11 mouse cellular contexts compared by ENCODE assay signal in the genomic region with DNA sequence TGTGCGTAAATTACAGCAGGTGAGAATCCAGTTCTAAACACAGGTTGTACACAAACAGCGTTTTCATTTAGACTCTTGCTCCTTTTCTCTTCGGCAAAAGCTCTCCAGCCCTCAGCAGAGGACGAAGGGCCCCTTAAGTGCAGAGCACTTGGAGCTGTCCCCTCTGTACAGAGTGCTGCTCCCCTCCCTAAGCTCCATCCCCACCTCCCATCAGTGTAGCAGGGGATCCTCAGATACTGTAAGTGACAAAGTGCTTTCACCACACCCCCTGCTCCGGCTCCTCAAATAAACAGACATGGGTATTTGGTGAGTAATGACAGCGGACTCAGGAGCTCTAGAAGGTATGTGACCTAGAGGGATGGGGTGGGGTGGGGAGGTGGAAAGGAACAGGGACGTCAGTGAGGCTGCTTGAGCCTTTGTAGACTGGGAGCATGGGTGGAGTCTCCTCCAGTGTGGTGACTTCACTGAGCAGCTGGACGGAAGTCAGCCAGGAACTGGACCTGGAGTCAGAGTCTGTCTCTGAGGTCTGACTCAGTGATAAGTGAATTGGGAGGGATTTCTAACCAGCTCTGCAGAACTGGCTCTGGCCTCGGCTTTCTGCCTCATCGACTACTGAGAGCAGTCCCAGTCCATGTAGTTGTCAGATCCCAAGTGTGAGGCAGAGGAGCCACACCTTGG. TPM values are rescaled to one million over a fixed set of nuclear protein-coding genes. Genes with fewer than 3 reads are reported as not detected.
DNase-seq lines count a peak whose midpoint lies in the region; ATAC-seq lines count a peak whose summit lies in the region.
"Had no signal": no experiment of that assay in that cellular context is flagged by ENCODE, and none has a peak within 500 bp of the region (broad histone marks: within the 10 kb centered on the region; RNA-seq: fewer than 3 reads in every experiment).

No protein-coding gene starts in this region.

- H3K27ac ChIP-seq in brown adipose tissue, adult 24 weeks (replicated peaks; ENCODE audit: low read depth, low read length) = peak overlapping the region; percentile 51
- peak overlapping the region; percentile 81 for H3K27ac ChIP-seq in heart, embryonic 15.5 days
- no peak overlapping the region for H3K27ac ChIP-seq in midbrain, embryonic 14.5 days (replicated peaks; ENCODE audit: low read depth, low read length)
- H3K27ac ChIP-seq: hindbrain, embryonic 12.5 days; liver, embryonic 14.5 days had no signal

- peak; percentile 83 for ATAC-seq in heart, embryonic 15.5 days (replicated peaks; ENCODE audit: insufficient number of reproducible peaks, insufficient read depth, low FRiP score, low read depth)
- ATAC-seq in midbrain, embryonic 14.5 days (ENCODE audit: low FRiP score, low TSS enrichment) = no peak

- 0 out of 2 replicates have a peak overlapping the region, but pooled peaks have one; percentile 0 for H3K9ac ChIP-seq in heart, embryonic 15.5 days
- no peak overlapping the region for H3K9ac ChIP-seq in midbrain, embryonic 14.5 days (replicated peaks; ENCODE audit: low read length)
- H3K9ac ChIP-seq: hindbrain, embryonic 12.5 days; liver, embryonic 14.5 days had no signal

- H3K9me3 ChIP-seq in heart, embryonic 15.5 days (replicated peaks) = no peaks in the 10 kb centered on the region
- no peaks in the 10 kb centered on the region for H3K9me3 ChIP-seq in midbrain, embryonic 14.5 days (ENCODE audit: control insufficient read depth, low read length)
- H3K9me3 ChIP-seq: hindbrain, embryonic 12.5 days had no signal

- H3K27me3 ChIP-seq in heart, embryonic 15.5 days = no peaks in the 10 kb centered on the region
- H3K27me3 ChIP-seq in midbrain, embryonic 14.5 days (ENCODE audit: control insufficient read depth, insufficient read depth, low read length) = no peaks in the 10 kb centered on the region
- H3K27me3 ChIP-seq: hindbrain, embryonic 12.5 days had no signal

- H3K4me2 ChIP-seq in heart, embryonic 15.5 days = peak overlapping the region; percentile 25; the same call in 1 of the 2 replicates
- no peak overlapping the region for H3K4me2 ChIP-seq in midbrain, embryonic 14.5 days (ENCODE audit: low read length)
- H3K4me2 ChIP-seq: hindbrain, embryonic 12.5 days had no signal

- 27% methylated on average over 10 of the region's 10 CpGs for WGBS in heart, embryonic 15.5 days
- 82% methylated on average over 10 of the region's 10 CpGs for WGBS in midbrain, embryonic 14.5 days

- peak; percentile 24 to 50 for DNase-seq in adrenal gland, adult (ENCODE audit: inconsistent age in 2 of 2, low spot score in 1 of 2)
- no peak for DNase-seq in adrenal gland, adult 18-20 months (ENCODE audit: low spot score in 2 of 2)
- peak; percentile 53 for DNase-seq in lung, postnatal 25 days (ENCODE audit: low spot score)
- no peak for DNase-seq in midbrain, embryonic 14.5 days
- no peak for DNase-seq in left cerebral cortex, postnatal 25 days (ENCODE audit: low spot score in 2 of 2)
- no peak for DNase-seq in layer of hippocampus, adult 18-20 months (ENCODE audit: low spot score in 2 of 2)
- DNase-seq: embryo, embryonic 11 days had no signal

- peaks cover 35% of the 10 kb centered on the region for H3K36me3 ChIP-seq in heart, embryonic 15.5 days
- peaks cover 59% of the 10 kb centered on the region for H3K36me3 ChIP-seq in midbrain, embryonic 14.5 days (ENCODE audit: control insufficient read depth, insufficient read depth, low read length)

- H3K4me1 ChIP-seq in brown adipose tissue, adult 24 weeks (ENCODE audit: control insufficient read depth, insufficient read depth, insufficient read length, low read length) = peaks cover 5% of the 10 kb centered on the region; the same call in 1 of the 2 replicates
- H3K4me1 ChIP-seq in heart, embryonic 15.5 days (replicated peaks) = peaks cover 32% of the 10 kb centered on the region
- no peaks in the 10 kb centered on the region for H3K4me1 ChIP-seq in midbrain, embryonic 14.5 days (ENCODE audit: control insufficient read depth, insufficient read depth, low read length)
- H3K4me1 ChIP-seq: hindbrain, embryonic 12.5 days had no signal

- no peak overlapping the region for H3K4me3 ChIP-seq in brown adipose tissue, adult 24 weeks (ENCODE audit: insufficient read depth, low read depth, low read length)
- no peak overlapping the region for H3K4me3 ChIP-seq in heart, embryonic 15.5 days
- no peak overlapping the region for H3K4me3 ChIP-seq in midbrain, embryonic 14.5 days (replicated peaks; ENCODE audit: low read depth, low read length)
- H3K4me3 ChIP-seq: hindbrain, embryonic 12.5 days had no signal

- intact Hi-C loops in left cerebral cortex, postnatal 25 days (cut with DNase I) = no loop called here

RNA-seq across cellular contexts. Expression of a gene that starts 11.6 kb away (rescaled TPM):
- total RNA-seq in adrenal gland, adult 18-20 months (2021) = not detected
- polyA plus RNA-seq in brown adipose tissue, adult 24 weeks (2012; ENCODE audit: insufficient read depth, insufficient read length, missing spikeins) = not detected in 2 replicates
- polyA plus RNA-seq in heart, embryonic 15.5 days (2015; fragmentation: Nextera tagmentation; extraction: Ambion mirVana) = not detected in 2 replicates
- polyA plus RNA-seq in midbrain, embryonic 14.5 days (2014; fragmentation: Nextera tagmentation; extraction: Ambion mirVana) = not detected in 2 replicates
- total RNA-seq in left cerebral cortex, postnatal 25 days (2021) = not detected
- total RNA-seq in layer of hippocampus, adult 18-20 months (2021) = not detected
- polyA plus RNA-seq: hindbrain, embryonic 12.5 days had no signal

RNA-seq across cellular contexts. Expression of a gene that starts 24.7 kb away (rescaled TPM):
- total RNA-seq in adrenal gland, adult 18-20 months (2021) = under 1 TPM in 1 of 2 experiments, not detected in 1; 0.10 TPM
- not detected in 2 replicates for polyA plus RNA-seq in brown adipose tissue, adult 24 weeks (2012; ENCODE audit: insufficient read depth, insufficient read length, missing spikeins)
- 0.11 TPM in 1 of 2 replicates, not detected in the other for polyA plus RNA-seq in heart, embryonic 15.5 days (2015; fragmentation: Nextera tagmentation; extraction: Ambion mirVana)
- polyA plus RNA-seq in midbrain, embryonic 14.5 days (2014; fragmentation: Nextera tagmentation; extraction: Ambion mirVana) = not detected in 2 replicates
- total RNA-seq in left cerebral cortex, postnatal 25 days (2021) = not detected
- not detected for total RNA-seq in layer of hippocampus, adult 18-20 months (2021)

RNA-seq across cellular contexts. Expression of a gene that starts 55.4 kb away (rescaled TPM):
- 100 to 1,000 TPM; 109 to 111 TPM for total RNA-seq in adrenal gland, adult 18-20 months (2021)
- 24.4 and 45.4 TPM in 2 replicates for polyA plus RNA-seq in brown adipose tissue, adult 24 weeks (2012; ENCODE audit: insufficient read depth, insufficient read length, missing spikeins)
- 101 and 125 TPM in 2 replicates for polyA plus RNA-seq in heart, embryonic 15.5 days (2015; fragmentation: Nextera tagmentation; extraction: Ambion mirVana)
- polyA plus RNA-seq in midbrain, embryonic 14.5 days (2014; fragmentation: Nextera tagmentation; extraction: Ambion mirVana) = 167 and 171 TPM in 2 replicates
- 100 to 1,000 TPM; 122 to 125 TPM for total RNA-seq in left cerebral cortex, postnatal 25 days (2021)
- 100 to 1,000 TPM; 108 to 113 TPM for total RNA-seq in layer of hippocampus, adult 18-20 months (2021)

RNA-seq across cellular contexts. Expression of a gene that starts 55.7 kb away (rescaled TPM):
- total RNA-seq in adrenal gland, adult 18-20 months (2021) = 10 to 100 TPM; 23.1 to 24.3 TPM
- 9.6 and 12.6 TPM in 2 replicates for polyA plus RNA-seq in brown adipose tissue, adult 24 weeks (2012; ENCODE audit: insufficient read depth, insufficient read length, missing spikeins)
- 27.0 and 34.0 TPM in 2 replicates for polyA plus RNA-seq in heart, embryonic 15.5 days (2015; fragmentation: Nextera tagmentation; extraction: Ambion mirVana)
- 30.0 TPM in 2 replicates for polyA plus RNA-seq in midbrain, embryonic 14.5 days (2014; fragmentation: Nextera tagmentation; extraction: Ambion mirVana)
- 10 to 100 TPM; 60.9 to 68.5 TPM for total RNA-seq in left cerebral cortex, postnatal 25 days (2021)
- total RNA-seq in layer of hippocampus, adult 18-20 months (2021) = 10 to 100 TPM; 56.7 to 57.1 TPM

Comparison
In these comparisons a context has a peak if more than half of its experiments do, and no peak if none do; other contexts are left out.
1. DNase-seq: peak in adrenal gland, adult (2 of 2) and lung, postnatal 25 days (single experiment); none in adrenal gland, adult 18-20 months (0 of 2), midbrain, embryonic 14.5 days (single experiment), left cerebral cortex, postnatal 25 days (0 of 2) and layer of hippocampus, adult 18-20 months (0 of 2).